ENCODE assay signal across 15 mouse cellular contexts in genomic region chr8:91304481-91305386, GRCm38 (mm10). TPM values are rescaled to one million over a fixed set of nuclear protein-coding genes. Genes with fewer than 3 reads are reported as not detected.
DNase-seq lines count a peak whose midpoint lies in the region; ATAC-seq and TF ChIP-seq lines count a peak whose summit lies in the region.
"Had no signal": no experiment of that assay in that cellular context is flagged by ENCODE, and none has a peak within 500 bp of the region (broad histone marks: within the 10 kb centered on the region; RNA-seq: fewer than 3 reads in every experiment).

No protein-coding gene starts in this region.

- no peak overlapping the region for H3K9ac ChIP-seq in heart, postnatal 0 days (replicated peaks; ENCODE audit: low read depth, low read length)
- H3K9ac ChIP-seq in midbrain, embryonic 14.5 days (replicated peaks; ENCODE audit: low read length) = no peak overlapping the region
- no peak overlapping the region for H3K9ac ChIP-seq in embryonic facial prominence, embryonic 15.5 days
- H3K9ac ChIP-seq in stomach, postnatal 0 days (ENCODE audit: low read length) = no peak overlapping the region
- H3K9ac ChIP-seq: forebrain, embryonic 12.5 days; hindbrain, embryonic 14.5 days; liver, embryonic 15.5 days had no signal

- TF ChIP-seq CTCF in heart, postnatal 0 days (IDR thresholded peaks at IDR 0.05; ENCODE audit: low read depth) = peak; percentile 21
- TF ChIP-seq CTCF in stomach, postnatal 0 days (IDR thresholded peaks at IDR 0.05; ENCODE audit: low read depth) = peak; percentile 50

- ATAC-seq in heart, postnatal 0 days (ENCODE audit: insufficient read depth, low read depth) = no peak
- no peak for ATAC-seq in midbrain, embryonic 14.5 days (ENCODE audit: low FRiP score, low TSS enrichment)
- ATAC-seq in embryonic facial prominence, embryonic 15.5 days (ENCODE audit: insufficient number of reproducible peaks, low FRiP score, low TSS enrichment, low read depth) = no peak
- ATAC-seq in stomach, postnatal 0 days (ENCODE audit: low FRiP score, low TSS enrichment) = no peak
- ATAC-seq: midbrain, embryonic 16.5 days had no signal

- no peak overlapping the region for H3K4me3 ChIP-seq in heart, postnatal 0 days (ENCODE audit: low read depth, low read length)
- H3K4me3 ChIP-seq in heart, embryonic 10.5 days = no peak overlapping the region
- H3K4me3 ChIP-seq in midbrain, embryonic 14.5 days (replicated peaks; ENCODE audit: low read depth, low read length) = no peak overlapping the region
- no peak overlapping the region for H3K4me3 ChIP-seq in midbrain, embryonic 10.5 days
- no peak overlapping the region for H3K4me3 ChIP-seq in embryonic facial prominence, embryonic 15.5 days (replicated peaks)
- no peak overlapping the region for H3K4me3 ChIP-seq in stomach, postnatal 0 days (ENCODE audit: low read depth, low read length)
- H3K4me3 ChIP-seq: forebrain, embryonic 12.5 days; liver, embryonic 15.5 days had no signal

- no peaks in the 10 kb centered on the region for H3K4me1 ChIP-seq in heart, postnatal 0 days (ENCODE audit: control insufficient read depth, insufficient read depth)
- peaks cover 3% of the 10 kb centered on the region; the same call in 1 of the 2 replicates for H3K4me1 ChIP-seq in heart, embryonic 10.5 days
- H3K4me1 ChIP-seq in midbrain, embryonic 14.5 days (ENCODE audit: control insufficient read depth, insufficient read depth, low read length) = no peaks in the 10 kb centered on the region
- H3K4me1 ChIP-seq in midbrain, embryonic 10.5 days = no peaks in the 10 kb centered on the region
- 0 out of 2 replicates have a peak, but pooled peaks cover 3% of the 10 kb centered on the region for H3K4me1 ChIP-seq in embryonic facial prominence, embryonic 15.5 days
- no peaks in the 10 kb centered on the region for H3K4me1 ChIP-seq in stomach, postnatal 0 days (replicated peaks; ENCODE audit: control insufficient read depth, insufficient read depth)
- H3K4me1 ChIP-seq: forebrain, embryonic 12.5 days; liver, embryonic 15.5 days had no signal

- peaks cover 25% of the 10 kb centered on the region; the same call in 1 of the 2 replicates for H3K36me3 ChIP-seq in heart, postnatal 0 days (replicated peaks; ENCODE audit: control insufficient read depth, insufficient read depth, low read length)
- 0 out of 2 replicates have a peak, but pooled peaks cover 4% of the 10 kb centered on the region for H3K36me3 ChIP-seq in heart, embryonic 10.5 days
- H3K36me3 ChIP-seq in midbrain, embryonic 14.5 days (ENCODE audit: control insufficient read depth, insufficient read depth, low read length) = peaks cover 22% of the 10 kb centered on the region
- peaks cover 32% of the 10 kb centered on the region for H3K36me3 ChIP-seq in midbrain, embryonic 10.5 days
- peaks cover 17% of the 10 kb centered on the region; the same call in 1 of the 2 replicates for H3K36me3 ChIP-seq in embryonic facial prominence, embryonic 15.5 days
- H3K36me3 ChIP-seq in stomach, postnatal 0 days (ENCODE audit: control insufficient read depth, insufficient read depth, low read length) = no peaks in the 10 kb centered on the region; the same call in 1 of the 2 replicates
- H3K36me3 ChIP-seq: liver, embryonic 15.5 days had no signal

- no peak for DNase-seq in heart, postnatal 0 days (ENCODE audit: low spot score)
- DNase-seq in heart, embryonic 10.5 days (ENCODE audit: low spot score) = no peak
- DNase-seq in midbrain, embryonic 14.5 days = peak; percentile 35
- DNase-seq in midbrain, embryonic 10.5 days (ENCODE audit: low spot score) = no peak
- no peak for DNase-seq in stomach, postnatal 0 days (ENCODE audit: low spot score)
- DNase-seq in left cerebral cortex, adult 11 months (ENCODE audit: low spot score) = no peak
- no peak for DNase-seq in left cerebral cortex, postnatal 4 days
- DNase-seq: cerebellum, postnatal 14 days; thymus, postnatal 4 days had no signal

- H3K27ac ChIP-seq in heart, postnatal 0 days (ENCODE audit: low read depth) = no peak overlapping the region
- no peak overlapping the region for H3K27ac ChIP-seq in heart, embryonic 10.5 days
- H3K27ac ChIP-seq in midbrain, embryonic 14.5 days (replicated peaks; ENCODE audit: low read depth, low read length) = no peak overlapping the region
- H3K27ac ChIP-seq in midbrain, embryonic 10.5 days (replicated peaks) = no peak overlapping the region
- peak overlapping the region; percentile 65; the same call in 1 of the 2 replicates for H3K27ac ChIP-seq in embryonic facial prominence, embryonic 15.5 days (replicated peaks)
- no peak overlapping the region; the same call in 1 of the 2 replicates for H3K27ac ChIP-seq in stomach, postnatal 0 days (replicated peaks)
- H3K27ac ChIP-seq: forebrain, embryonic 12.5 days; hindbrain, embryonic 14.5 days; liver, embryonic 15.5 days had no signal

- no peak overlapping the region for H3K4me2 ChIP-seq in heart, postnatal 0 days (ENCODE audit: low read depth, low read length)
- no peak overlapping the region for H3K4me2 ChIP-seq in midbrain, embryonic 14.5 days (ENCODE audit: low read length)
- no peak overlapping the region for H3K4me2 ChIP-seq in embryonic facial prominence, embryonic 15.5 days (replicated peaks)
- H3K4me2 ChIP-seq in stomach, postnatal 0 days (replicated peaks; ENCODE audit: low read depth) = no peak overlapping the region
- H3K4me2 ChIP-seq: forebrain, embryonic 12.5 days; heart, embryonic 11.5 days; hindbrain, embryonic 14.5 days; liver, embryonic 15.5 days had no signal

- no peak for TF ChIP-seq EP300 in heart, postnatal 0 days (IDR thresholded peaks at IDR 0.05; ENCODE audit: low read depth)
- TF ChIP-seq EP300 in stomach, postnatal 0 days (optimal IDR thresholded peaks at IDR 0.05) = no peak

- 67% methylated on average over 17 of the region's 17 CpGs for whole genome bisulfite sequencing in heart, postnatal 0 days
- 71% methylated on average over 17 of the region's 17 CpGs for WGBS in heart, embryonic 10.5 days
- WGBS in midbrain, embryonic 14.5 days = 88% methylated on average over 17 of the region's 17 CpGs
- 90% methylated on average over 17 of the region's 17 CpGs for WGBS in midbrain, embryonic 10.5 days
- WGBS in embryonic facial prominence, embryonic 15.5 days = 48% methylated on average over 17 of the region's 17 CpGs
- WGBS in stomach, postnatal 0 days = 69% methylated on average over 17 of the region's 17 CpGs

- H3K27me3 ChIP-seq in heart, postnatal 0 days (ENCODE audit: control insufficient read depth, insufficient read depth, low read length) = no peaks in the 10 kb centered on the region
- no peaks in the 10 kb centered on the region for H3K27me3 ChIP-seq in heart, embryonic 10.5 days (ENCODE audit: insufficient read depth, poor library complexity, severe bottlenecking)
- H3K27me3 ChIP-seq in midbrain, embryonic 14.5 days (ENCODE audit: control insufficient read depth, insufficient read depth, low read length) = no peaks in the 10 kb centered on the region
- no peaks in the 10 kb centered on the region for H3K27me3 ChIP-seq in midbrain, embryonic 10.5 days (ENCODE audit: low read depth, poor library complexity, severe bottlenecking)
- no peaks in the 10 kb centered on the region for H3K27me3 ChIP-seq in embryonic facial prominence, embryonic 15.5 days
- no peaks in the 10 kb centered on the region for H3K27me3 ChIP-seq in stomach, postnatal 0 days (ENCODE audit: control insufficient read depth, insufficient read depth, low read length)
- H3K27me3 ChIP-seq: forebrain, embryonic 12.5 days; liver, embryonic 15.5 days had no signal

- H3K9me3 ChIP-seq in heart, postnatal 0 days (replicated peaks; ENCODE audit: control insufficient read depth, low read length) = no peaks in the 10 kb centered on the region
- no peaks in the 10 kb centered on the region for H3K9me3 ChIP-seq in heart, embryonic 10.5 days
- no peaks in the 10 kb centered on the region for H3K9me3 ChIP-seq in midbrain, embryonic 14.5 days (ENCODE audit: control insufficient read depth, low read length)
- H3K9me3 ChIP-seq in midbrain, embryonic 10.5 days (replicated peaks) = no peaks in the 10 kb centered on the region
- no peaks in the 10 kb centered on the region for H3K9me3 ChIP-seq in embryonic facial prominence, embryonic 15.5 days (replicated peaks)
- no peaks in the 10 kb centered on the region for H3K9me3 ChIP-seq in stomach, postnatal 0 days (ENCODE audit: control insufficient read depth, low read length)
- H3K9me3 ChIP-seq: forebrain, embryonic 12.5 days; liver, embryonic 15.5 days had no signal

- intact Hi-C loops in left cerebral cortex, postnatal 4 days (cut with DNase I) = no loop called here

RNA-seq across cellular contexts. Expression of gene Rpgrip1l, which starts 8.3 kb away (rescaled TPM):
- total RNA-seq in heart, postnatal 0 days (2014; rRNA removed; ENCODE audit: low replicate concordance) = 3.6 and 4.1 TPM in 2 replicates
- polyA plus RNA-seq in heart, postnatal 0 days (2015; fragmentation: Nextera tagmentation; extraction: Ambion mirVana) = 4.3 and 4.7 TPM in 2 replicates
- polyA plus RNA-seq in heart, embryonic 10.5 days (2016; fragmentation: Nextera tagmentation; extraction: Ambion mirVana) = 9.2 and 9.3 TPM in 2 replicates
- 13.7 and 18.8 TPM in 2 replicates for polyA plus RNA-seq in midbrain, embryonic 14.5 days (2014; fragmentation: Nextera tagmentation; extraction: Ambion mirVana)
- 9.8 and 10.4 TPM in 2 replicates for polyA plus RNA-seq in midbrain, embryonic 10.5 days (2016; fragmentation: Nextera tagmentation; extraction: Ambion mirVana)
- polyA plus RNA-seq in embryonic facial prominence, embryonic 15.5 days (2015; fragmentation: Nextera tagmentation; extraction: Ambion mirVana) = 14.8 and 15.0 TPM in 2 replicates
- 4.4 and 5.5 TPM in 2 replicates for polyA plus RNA-seq in stomach, postnatal 0 days (2015; fragmentation: Nextera tagmentation; extraction: Ambion mirVana)
- 10 to 100 TPM; 19.9 to 23.9 TPM for total RNA-seq in left cerebral cortex, postnatal 4 days (2021)

RNA-seq across cellular contexts. Expression of gene Fto, which starts 8.6 kb away (rescaled TPM):
- total RNA-seq in heart, postnatal 0 days (2014; rRNA removed; ENCODE audit: low replicate concordance) = 43.9 and 50.6 TPM in 2 replicates
- 39.3 and 41.1 TPM in 2 replicates for polyA plus RNA-seq in heart, postnatal 0 days (2015; fragmentation: Nextera tagmentation; extraction: Ambion mirVana)
- polyA plus RNA-seq in heart, embryonic 10.5 days (2016; fragmentation: Nextera tagmentation; extraction: Ambion mirVana) = 81.7 and 83.2 TPM in 2 replicates
- polyA plus RNA-seq in midbrain, embryonic 14.5 days (2014; fragmentation: Nextera tagmentation; extraction: Ambion mirVana) = 105 and 161 TPM in 2 replicates
- polyA plus RNA-seq in midbrain, embryonic 10.5 days (2016; fragmentation: Nextera tagmentation; extraction: Ambion mirVana) = 91.3 and 105 TPM in 2 replicates
- polyA plus RNA-seq in embryonic facial prominence, embryonic 15.5 days (2015; fragmentation: Nextera tagmentation; extraction: Ambion mirVana) = 96.4 and 111 TPM in 2 replicates
- 25.7 and 29.2 TPM in 2 replicates for polyA plus RNA-seq in stomach, postnatal 0 days (2015; fragmentation: Nextera tagmentation; extraction: Ambion mirVana)
- total RNA-seq in left cerebral cortex, postnatal 4 days (2021) = 100 to 1,000 TPM; 121 to 133 TPM
